Mouse (Mus musculus) gastrocnemius, postnatal 25 days (tissue): ENCODE measurements around the gene Wdr35. TPM values are rescaled to one million over a fixed set of nuclear protein-coding genes. Genes with fewer than 3 reads are reported as not detected.
A peak's percentile ranks its signal among the peaks of the same experiment; 100 is the strongest.
"Not testable (repeated sequence)": the region's sequence is repeated elsewhere in the genome, so short reads cannot be mapped to it uniquely, and the experiment has no call there.

Experiments used
- DNase-seq: peaks from one replicate; pipeline ENCODE4 v3.0.0; 2022
- long read RNA-seq, 2 experiments: library from polyadenylated mRNA; stranded (forward); transcript quantifications; one replicate each; pipeline ENCODE4 v2.0.0; 2021
- total RNA-seq, 2 experiments: library from RNA; stranded (reverse); gene quantifications; 1 replicate in 1 of 2; 2 replicates in 1 of 2; pipeline ENCODE4 v1.2.3; 2021

Gene Wdr35
- 1 to 10 TPM; 9.2 to 9.7 TPM for total RNA-seq
- long read RNA-seq, experiment 1, full-length matches to known transcripts, result 2 of 3 reads
- long read RNA-seq, experiment 1, partial matches to known transcripts, result 0 of 3 reads
- long read RNA-seq, experiment 1, other reads (novel, unspliced or antisense), result 1 of 3 reads
- long read RNA-seq, experiment 2, full-length matches to known transcripts, result 3 of 3 reads
- long read RNA-seq, experiment 2, partial matches to known transcripts, result 0 of 3 reads
- long read RNA-seq, experiment 2, other reads (novel, unspliced or antisense), result 0 of 3 reads

- DNase-seq, result peak; percentile 89
These were observed at the start of gene Wdr35 for GRCm38 (mm10) chr12:8973820-8974465. TSS of gene Wdr35 (plus strand) at chr12:8973892.

GRCm38 (mm10) chr12:8927652-8928051 is 46.0 kb upstream of the Wdr35 start:
- DNase-seq, result no peak

GRCm38 (mm10) chr12:8928766-8929165 is 44.9 kb upstream of the Wdr35 start:
- no peak for DNase-seq

- DNase-seq, result no peak
These were observed 42.6 kb upstream of the Wdr35 start for GRCm38 (mm10) chr12:8931083-8931482.

- no peak for DNase-seq
These were observed 38.3 kb upstream of the Wdr35 start for GRCm38 (mm10) chr12:8935349-8935748.

- not testable (repeated sequence) for DNase-seq
These were observed 37.5 kb upstream of the Wdr35 start for GRCm38 (mm10) chr12:8936210-8936609.

- DNase-seq, result no peak
These were observed 34.2 kb upstream of the Wdr35 start for GRCm38 (mm10) chr12:8939490-8939889.

GRCm38 (mm10) chr12:8940011-8941005 is 33.4 kb upstream of the Wdr35 start:
- no peak for DNase-seq

GRCm38 (mm10) chr12:8941131-8941615 is 32.5 kb upstream of the Wdr35 start:
- DNase-seq, result no peak

- no peak for DNase-seq
These were observed 31.8 kb upstream of the Wdr35 start for GRCm38 (mm10) chr12:8941699-8942392.

GRCm38 (mm10) chr12:8947163-8947562 is 26.5 kb upstream of the Wdr35 start:
- no peak for DNase-seq

- peak; percentile 72 for DNase-seq
These were observed 25.8 kb upstream of the Wdr35 start, which contains the start of gene Matn3 for GRCm38 (mm10) chr12:8947714-8948464. TSS of gene Matn3 (plus strand) at chr12:8947929.

GRCm38 (mm10) chr12:8953136-8953535 is 20.6 kb upstream of the Wdr35 start:
- DNase-seq, result no peak

GRCm38 (mm10) chr12:8954161-8954561 is 19.5 kb upstream of the Wdr35 start:
- no peak for DNase-seq

GRCm38 (mm10) chr12:8961607-8962316 is 11.9 kb upstream of the Wdr35 start:
- no peak for DNase-seq

GRCm38 (mm10) chr12:8969828-8970227 is 3.9 kb upstream of the Wdr35 start:
- peak; percentile 83 for DNase-seq

- DNase-seq, result no peak
These were observed 1.4 kb downstream of the Wdr35 start for GRCm38 (mm10) chr12:8975076-8975475.

- DNase-seq, result no peak
These were observed 19.5 kb downstream of the Wdr35 start for GRCm38 (mm10) chr12:8993231-8993630.

GRCm38 (mm10) chr12:8998318-8998717 is 24.6 kb downstream of the Wdr35 start:
- DNase-seq, result no peak

- peak; percentile 21 for DNase-seq
These were observed 28.5 kb downstream of the Wdr35 start for GRCm38 (mm10) chr12:9002038-9002648.
